Mouse (Mus musculus) left cerebral cortex, adult 11 months (tissue): ENCODE measurements at regions not wholly inside any gene's neighbourhood (a gene's known extent, or its start where the extent isn't known, plus 50 kb on each side); places are given as distances from the start of the nearest gene placed in this dataset.

Source experiments
- DNase-seq: peaks from one replicate; pipeline ENCODE4 v3.0.0; 2022; ENCODE audit warnings: low spot score

- no peak for DNase-seq
Measured at GRCm38 (mm10) chr15:87369836-87370235, 174.3 kb upstream of the Fam19a5 start.

GRCm38 (mm10) chr15:87370761-87371160, 173.3 kb upstream of the Fam19a5 start:
- no peak for DNase-seq

- no peak for DNase-seq
Measured at GRCm38 (mm10) chr15:87374670-87375069, 169.4 kb upstream of the Fam19a5 start.

DNA sequence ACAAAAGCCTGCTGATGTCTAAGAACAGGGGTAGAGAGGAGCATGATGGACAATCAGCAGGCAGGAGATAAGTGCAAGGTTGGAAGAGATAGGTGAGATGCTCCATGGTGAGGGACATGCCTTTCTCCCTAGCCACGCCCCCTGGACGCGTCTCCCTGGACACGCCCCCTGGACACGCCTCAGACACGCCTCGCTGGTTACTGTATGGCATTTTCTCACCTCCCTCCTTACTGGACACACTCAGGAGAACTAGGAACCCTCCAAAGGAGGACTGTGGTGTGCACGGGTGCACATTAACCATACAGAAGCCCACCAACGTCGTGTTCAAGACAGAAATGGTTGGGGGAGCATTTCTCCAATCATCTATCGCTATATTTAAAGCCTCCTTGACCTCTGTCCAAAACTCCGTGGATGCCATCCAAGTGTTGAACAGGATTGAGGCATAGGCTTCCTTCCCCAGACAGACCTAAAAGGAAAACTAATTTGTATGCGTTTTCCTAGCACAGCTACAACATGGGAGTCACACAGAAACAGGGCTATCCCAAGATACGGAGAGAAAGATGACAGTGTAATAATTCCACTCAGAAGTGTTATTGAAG, 168.4 kb upstream of the Fam19a5 start:
- DNase-seq = no peak

- no peak for DNase-seq
Measured at GRCm38 (mm10) chr15:87383551-87384265, 160.4 kb upstream of the Fam19a5 start.

- DNase-seq = no peak
Measured at GRCm38 (mm10) chr15:87384279-87385066, 159.6 kb upstream of the Fam19a5 start.

DNA sequence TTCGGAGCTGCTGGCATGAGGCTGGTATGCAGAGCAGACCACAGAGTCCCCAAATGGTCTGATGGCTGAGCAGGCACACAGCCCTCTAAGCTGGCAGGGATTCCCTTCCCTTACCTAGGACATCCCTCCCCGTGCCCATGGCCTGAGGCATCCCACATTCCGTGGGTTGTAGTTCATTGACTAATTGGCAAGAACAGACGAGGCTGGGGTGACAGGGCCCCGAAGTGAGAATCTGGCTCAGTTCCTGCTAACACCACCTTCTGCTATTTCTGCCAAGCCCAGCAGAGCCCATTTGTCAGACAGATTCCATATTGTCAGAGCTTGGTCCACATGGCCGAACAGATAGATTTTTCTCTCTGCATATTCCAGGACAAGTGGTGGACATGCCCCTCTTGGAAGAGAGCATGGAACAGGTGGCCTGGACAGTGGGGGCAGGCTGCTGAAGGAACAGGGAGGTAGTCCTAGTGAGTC, 157.6 kb upstream of the Fam19a5 start:
- DNase-seq = no peak

GRCm38 (mm10) chr15:87391395-87391794, 152.7 kb upstream of the Fam19a5 start:
- DNase-seq = no peak

DNA sequence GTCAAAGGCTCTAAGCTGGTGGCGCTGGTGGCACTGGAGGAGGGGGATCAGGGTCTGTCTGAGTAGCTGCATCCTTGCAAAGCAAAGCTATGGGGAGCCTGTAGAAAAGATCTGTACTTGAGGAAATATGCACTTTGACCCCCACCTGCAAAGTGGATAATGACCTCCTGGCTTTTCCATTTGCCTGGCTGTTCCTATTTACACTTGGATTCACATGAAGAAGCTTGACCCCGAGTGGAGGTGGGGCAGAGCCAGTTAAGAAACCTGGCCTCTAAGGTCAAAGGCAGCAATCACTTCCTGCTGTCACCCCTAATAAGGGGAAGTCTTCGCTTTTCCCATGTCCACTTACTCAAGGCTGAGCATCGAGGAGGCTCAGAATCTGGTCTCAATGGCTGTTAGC, 145.7 kb upstream of the Fam19a5 start:
- no peak for DNase-seq

- DNase-seq = peak; percentile 56
Measured at GRCm38 (mm10) chr15:87405689-87406088, 138.4 kb upstream of the Fam19a5 start.

- no peak for DNase-seq
Measured at GRCm38 (mm10) chr15:87411978-87412377, 132.1 kb upstream of the Fam19a5 start.

DNA sequence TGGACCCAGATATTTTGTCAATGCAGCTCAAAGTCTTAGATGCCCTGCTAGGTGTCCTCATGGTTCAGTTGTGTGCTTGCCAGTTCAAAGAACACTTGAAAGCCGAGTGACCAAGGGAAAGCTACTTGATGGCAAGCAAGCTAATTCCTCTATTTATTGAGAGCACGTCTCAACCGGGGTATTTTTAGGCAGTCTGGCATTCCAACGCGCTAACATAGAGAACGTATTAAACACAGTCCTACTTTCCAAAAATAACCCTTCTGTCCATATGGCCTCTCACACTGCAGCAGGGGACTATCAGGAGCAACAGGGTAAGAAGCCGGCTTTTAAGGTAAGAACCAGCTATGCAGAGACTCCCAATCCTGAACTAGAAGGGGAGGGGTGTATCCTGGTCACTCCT, 128.1 kb upstream of the Fam19a5 start:
- no peak for DNase-seq

GRCm38 (mm10) chr15:87421743-87422142, 122.4 kb upstream of the Fam19a5 start:
- DNase-seq = no peak

DNA sequence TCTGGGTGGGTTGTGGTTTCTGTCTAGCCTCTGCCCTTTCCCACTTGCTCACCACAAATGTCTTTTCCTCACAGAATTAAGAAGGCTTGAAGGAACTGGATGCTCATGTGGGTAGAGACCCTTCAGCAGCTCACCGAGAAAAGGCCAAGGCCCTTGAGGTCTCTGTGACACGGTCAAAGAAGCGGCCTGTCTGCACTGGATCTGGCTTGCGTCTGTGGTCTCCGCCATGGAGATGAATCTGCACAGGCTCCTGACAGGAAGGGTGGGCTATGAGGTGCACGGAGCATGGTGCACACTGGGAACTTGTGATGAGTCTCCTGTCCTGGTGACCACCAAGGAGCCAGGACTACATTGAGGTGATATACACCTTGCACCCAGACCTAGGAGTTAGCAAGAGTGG, 110.8 kb upstream of the Fam19a5 start:
- no peak for DNase-seq

GRCm38 (mm10) chr15:87433901-87434300, 110.2 kb upstream of the Fam19a5 start:
- DNase-seq = no peak

DNA sequence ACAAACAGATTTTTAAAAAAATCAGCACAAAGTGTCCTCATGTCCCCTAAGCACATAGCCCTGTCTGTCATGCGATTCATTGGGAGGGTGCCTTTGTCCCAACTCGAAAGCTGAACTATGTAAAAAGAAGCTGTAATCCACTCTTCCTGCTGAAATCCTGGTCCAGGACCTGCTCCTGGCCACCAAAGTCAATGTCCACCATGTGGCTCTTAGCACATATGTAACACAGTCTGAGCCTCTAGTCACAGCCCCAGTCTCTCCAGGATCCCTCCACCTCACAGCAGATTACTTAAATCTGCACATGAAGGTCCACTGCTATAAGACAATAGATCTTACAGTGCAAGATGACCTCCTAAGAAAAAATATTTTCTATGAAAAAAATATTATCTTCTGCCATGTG, 108.5 kb upstream of the Fam19a5 start:
- DNase-seq = no peak

DNA sequence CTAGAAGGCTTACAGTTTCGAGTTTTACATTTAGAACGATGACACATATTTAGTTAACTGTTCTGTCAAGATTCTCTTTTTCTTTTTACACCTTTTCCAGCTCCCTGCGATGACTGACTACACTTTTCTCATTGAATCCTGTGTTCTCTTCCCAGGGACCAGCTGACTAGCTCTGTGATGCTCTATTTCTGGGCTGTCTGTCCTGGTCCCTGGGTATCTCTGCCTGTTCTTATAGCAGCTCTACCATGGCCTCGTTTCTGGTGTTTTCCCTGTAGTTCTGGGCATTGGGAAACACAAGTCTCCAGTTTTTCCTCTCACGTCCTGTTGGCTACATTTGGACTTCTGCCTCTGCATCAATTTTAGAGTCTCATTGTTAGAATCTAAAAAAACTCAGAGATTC, 106.5 kb upstream of the Fam19a5 start:
- DNase-seq = no peak

DNA sequence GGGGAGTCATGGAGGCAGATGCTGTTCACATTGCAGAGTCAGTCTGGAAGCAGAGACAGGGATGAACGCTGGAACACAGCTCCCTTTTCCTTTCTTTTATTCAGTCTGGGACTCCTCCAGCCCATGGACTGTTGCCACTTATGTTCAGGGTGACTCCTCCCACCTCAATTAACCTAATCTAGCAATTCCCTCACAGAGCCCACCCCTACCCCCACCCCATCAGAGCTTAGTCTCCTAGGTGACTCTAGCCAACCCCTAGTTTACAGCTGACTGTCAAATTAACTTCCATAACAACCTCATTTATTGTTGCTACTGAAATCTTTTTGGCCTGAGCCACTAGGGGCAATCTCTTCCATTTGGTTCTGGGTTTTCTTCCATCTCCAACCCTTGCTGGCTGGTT, 85.2 kb upstream of the Fam19a5 start:
- DNase-seq = no peak

DNA sequence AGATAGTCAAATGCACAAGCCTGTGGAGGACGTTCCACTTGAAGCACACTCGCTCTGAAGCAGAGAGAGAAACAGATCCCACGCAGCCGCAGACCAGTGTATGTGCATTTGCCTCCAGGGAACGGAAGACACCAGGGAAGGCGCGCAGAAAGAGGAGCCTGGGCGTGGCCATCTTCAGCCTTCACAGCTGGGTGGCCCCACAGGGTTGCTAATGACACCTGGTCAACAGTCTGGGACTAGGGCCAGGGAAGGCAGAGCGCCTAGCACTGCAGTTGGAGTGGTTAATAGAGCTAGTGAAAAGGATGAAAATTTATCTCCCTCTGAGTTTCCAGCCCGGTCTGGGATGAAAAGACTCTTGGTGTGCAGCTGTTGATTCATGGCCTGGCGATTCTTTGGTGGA, 67.9 kb upstream of the Fam19a5 start:
- no peak for DNase-seq

- DNase-seq = no peak
Measured at GRCm38 (mm10) chr15:87476862-87477490, 67.1 kb upstream of the Fam19a5 start.

GRCm38 (mm10) chr15:87480758-87481157, 63.3 kb upstream of the Fam19a5 start:
- DNase-seq = peak; percentile 7
